Mouse (Mus musculus): ENCODE results near the gene Trpc7. TPM values are rescaled to one million over a fixed set of nuclear protein-coding genes. Genes with fewer than 3 reads are reported as not detected.

The Trpc7 gene
- total RNA-seq, 2 experiments from 2014 or later = 1.6 to 2.5 TPM

DNA sequence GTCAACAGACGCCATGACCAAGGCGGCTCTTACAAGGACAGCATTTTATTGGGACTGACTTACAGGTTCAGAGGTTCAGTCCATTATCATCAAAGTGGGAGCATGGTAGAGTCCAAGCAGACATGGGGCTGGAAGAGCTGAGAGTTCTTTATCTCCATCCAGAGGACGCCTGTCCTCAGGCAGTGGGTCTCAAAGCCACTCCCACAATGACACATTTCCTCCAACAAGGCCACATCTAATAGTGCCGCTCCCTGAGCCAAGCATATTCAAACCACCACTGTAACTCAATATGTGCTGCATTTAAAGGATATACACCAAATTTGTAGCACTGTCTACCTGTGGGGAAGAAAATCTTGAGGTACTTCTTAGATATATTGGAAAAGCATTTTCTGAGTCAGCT is 161.2 kb downstream of the Trpc7 start:
- H3K27ac ChIP-seq = no peak overlapping the region
- H3K4me3 ChIP-seq = no peak overlapping the region
- TF ChIP-seq CTCF (conservative IDR thresholded peaks at IDR 0.05) = no peak
- no peak for DNase-seq (ENCODE audit: low spot score in 2 of 2)

GRCm38 (mm10) chr13:56729046-56729445 is 166.7 kb downstream of the Trpc7 start:
- no peak for TF ChIP-seq CTCF (conservative IDR thresholded peaks at IDR 0.05)
- H3K4me3 ChIP-seq = no peak overlapping the region
- no peak for DNase-seq (ENCODE audit: low spot score in 2 of 2)
- no peak overlapping the region for H3K27ac ChIP-seq

DNA sequence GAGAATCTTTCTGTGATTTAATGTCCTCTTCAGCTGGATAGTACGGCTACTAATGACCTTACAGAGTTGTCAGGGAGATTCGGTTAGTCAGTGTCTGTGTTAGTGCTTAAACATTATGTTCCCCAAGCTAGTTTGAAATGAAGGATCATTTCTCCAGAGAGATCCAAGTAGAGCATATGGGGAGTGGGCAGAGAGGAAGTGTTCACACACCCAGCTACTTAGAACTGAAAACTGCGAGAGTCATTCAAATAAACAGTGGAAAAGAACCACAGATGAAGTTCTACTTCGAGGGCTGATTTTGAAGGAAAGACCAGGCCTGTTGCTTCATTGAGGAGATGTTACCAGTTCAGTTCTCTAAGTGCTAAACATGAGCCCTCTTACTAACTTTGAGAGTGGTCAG is 169.2 kb downstream of the Trpc7 start:
- peak in 1 of 2 experiments; percentile 49 for DNase-seq (ENCODE audit: low spot score in 2 of 2)
- TF ChIP-seq CTCF (conservative IDR thresholded peaks at IDR 0.05) = no peak
- Histone ChIP-seq H3K27ac (no peak overlapping the region), H3K4me3 (no peak overlapping the region)

Other genes with a start within 250 kb of the Trpc7 start
- gene Smad5, start 193.0 kb downstream of the Trpc7 start, total RNA-seq (2021) = 10 to 100 TPM; 26.3 to 28.0 TPM
- 1 to 10 TPM in 1 of 2 experiments, under 1 TPM in 1; 0.96 to 1.6 TPM for gene Gm45623, start 142.2 kb downstream of the Trpc7 start, total RNA-seq (2021)

Data from layer of hippocampus, adult 2 months (tissue).